Mouse (Mus musculus) neural tube, embryonic 13.5 days (tissue): ENCODE measurements around the gene Fgfr2. TPM values are rescaled to one million over a fixed set of nuclear protein-coding genes. Genes with fewer than 3 reads are reported as not detected.
"Not testable (repeated sequence)": the region's sequence is repeated elsewhere in the genome, so short reads cannot be mapped to it uniquely, and the experiment has no call there.

ENCODE experiments used
- ATAC-seq: fragments of 200-750 bp; cut with Nextera tagmentation; 2 replicates; pipeline ENCODE4 v1.8.0; 2017; ENCODE audit warnings: low read depth, mild to moderate bottlenecking, moderate TSS enrichment, moderate library complexity
- H3K27ac ChIP-seq: fragments of 300-500 bp; sonication (generic); replicated peaks from 2 replicates; pipeline ENCODE4 v1.5.1; 2015; ENCODE audit warnings: moderate library complexity, mild to moderate bottlenecking, inconsistent platforms
- H3K27me3 ChIP-seq: fragments of 300-500 bp; sonication (generic); 2 replicates; pipeline ENCODE4 v1.6.1; 2015; ENCODE audit warnings: mild to moderate bottlenecking, inconsistent platforms
- H3K36me3 ChIP-seq: fragments of 300-500 bp; sonication (generic); 2 replicates; pipeline ENCODE4 v1.6.1; 2015; ENCODE audit warnings: mild to moderate bottlenecking, inconsistent platforms
- H3K4me1 ChIP-seq: fragments of 300-500 bp; sonication (generic); replicated peaks from 2 replicates; pipeline ENCODE4 v1.6.1; 2015; ENCODE audit warnings: inconsistent platforms
- H3K4me2 ChIP-seq: fragments of 300-500 bp; sonication (generic); 2 replicates; pipeline ENCODE4 v1.6.1; 2015; ENCODE audit warnings: inconsistent platforms, mild to moderate bottlenecking, moderate library complexity
- H3K4me3 ChIP-seq: fragments of 300-500 bp; sonication (generic); 2 replicates; pipeline ENCODE4 v1.5.1; 2015; ENCODE audit warnings: mild to moderate bottlenecking, inconsistent platforms
- H3K9ac ChIP-seq: fragments of 300-500 bp; sonication (generic); 2 replicates; pipeline ENCODE4 v1.6.1; 2015; ENCODE audit warnings: moderate library complexity, mild to moderate bottlenecking, inconsistent platforms
- H3K9me3 ChIP-seq: fragments of 300-500 bp; sonication (generic); 2 replicates; pipeline ENCODE4 v1.6.1; 2016; ENCODE audit warnings: inconsistent platforms
- WGBS: fragments of 180-500 bp; shearing (Covaris S2); methylation state at CpG from one replicate; pipeline ENCODE4 v1.1.7; 2015; 5-methylcytosine and 5-hydroxymethylcytosine counted together
- polyA plus RNA-seq: library from polyadenylated mRNA; unstranded; fragments of >200 nt; fragmentation: Nextera tagmentation; extraction: Ambion mirVana; gene quantifications from 2 replicates; pipeline ENCODE4 v1.2.1, GENCODE M21; 2015

Fgfr2 gene
- polyA plus RNA-seq, 1 experiment from 2014 or later = 22.9 TPM

DNA sequence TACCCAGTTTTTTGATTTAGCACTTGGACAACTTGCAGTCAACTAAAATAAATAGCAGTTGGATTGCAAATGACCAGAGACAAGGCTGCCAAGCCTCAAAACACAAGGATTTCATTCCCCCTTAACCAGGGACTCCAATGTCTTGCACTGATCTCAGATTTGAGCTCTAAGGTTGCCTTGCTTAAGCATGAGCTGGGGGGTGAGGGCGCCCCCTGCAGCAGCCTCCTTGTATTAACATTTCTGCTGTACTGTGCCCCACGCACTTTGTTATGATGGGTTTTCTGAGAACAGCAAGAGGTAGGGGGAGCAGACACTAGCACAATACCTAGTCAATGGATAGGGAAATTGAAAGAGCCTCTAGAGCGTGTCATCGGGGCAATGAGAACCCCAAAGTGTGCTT is 615.8 kb downstream of the Fgfr2 start:
- Histone ChIP-seq H3K9ac (no peak overlapping the region), H3K27me3 (no peaks in the 10 kb centered on the region; the same call in 1 of the 2 replicates), H3K36me3 (no peaks in the 10 kb centered on the region), H3K9me3 (no peaks in the 10 kb centered on the region), H3K27ac (no peak overlapping the region), H3K4me1 (peaks cover 10% of the 10 kb centered on the region; the same call in 1 of the 2 replicates), H3K4me2 (no peak overlapping the region), H3K4me3 (no peak overlapping the region)
- ATAC-seq = no peak
- 56% methylated on average over 4 of the region's 4 CpGs for WGBS

DNA sequence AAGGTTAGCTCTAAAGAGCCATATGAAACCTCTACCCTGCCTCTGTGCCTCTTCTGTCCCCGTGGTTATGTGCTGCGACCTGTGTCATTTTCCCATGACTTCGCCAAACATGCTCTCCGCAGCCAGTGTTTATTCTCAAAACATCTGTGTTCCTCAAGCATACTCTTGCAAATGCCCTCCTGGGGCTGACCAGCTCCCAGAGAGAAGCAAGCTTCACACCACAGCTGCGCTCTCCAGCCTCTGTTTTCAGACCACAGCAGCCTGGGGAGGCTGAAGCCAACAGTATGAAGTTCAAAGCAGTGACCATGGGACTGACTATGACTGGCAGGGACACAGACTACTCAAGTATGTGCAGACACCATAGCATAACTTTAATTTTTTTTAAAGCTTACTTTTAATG is 616.9 kb downstream of the Fgfr2 start:
- peaks cover 10% of the 10 kb centered on the region; the same call in 1 of the 2 replicates for H3K4me1 ChIP-seq
- H3K27ac ChIP-seq = no peak overlapping the region
- H3K9ac ChIP-seq = no peak overlapping the region
- H3K9me3 ChIP-seq = no peaks in the 10 kb centered on the region
- H3K4me3 ChIP-seq = no peak overlapping the region
- H3K36me3 ChIP-seq = no peaks in the 10 kb centered on the region
- WGBS = 49% methylated on average over 5 of the region's 5 CpGs
- no peak for ATAC-seq
- H3K4me2 ChIP-seq = no peak overlapping the region
- no peaks in the 10 kb centered on the region for H3K27me3 ChIP-seq

DNA sequence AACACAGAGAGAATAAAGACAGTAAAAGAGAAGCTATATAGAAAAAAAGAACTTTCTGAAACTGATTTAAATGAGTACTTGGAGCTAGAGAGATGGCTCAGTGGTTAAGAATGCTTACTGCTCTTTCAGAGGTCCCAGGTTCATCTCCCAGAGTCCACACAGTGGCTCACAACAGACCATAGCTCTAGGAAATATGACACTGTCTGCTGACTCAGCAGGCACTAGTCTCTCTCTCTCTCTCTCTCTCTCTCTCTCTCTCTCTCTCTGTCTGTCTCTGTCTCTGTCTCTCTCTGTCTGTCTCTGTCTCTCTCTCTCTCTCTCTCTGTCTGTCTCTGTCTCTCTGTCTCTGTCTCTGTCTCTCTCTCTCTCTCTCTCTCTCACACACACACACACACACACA is 620.7 kb downstream of the Fgfr2 start:
- H3K4me3 ChIP-seq, H3K27me3 ChIP-seq, H3K9ac ChIP-seq, H3K27ac ChIP-seq, H3K36me3 ChIP-seq, H3K9me3 ChIP-seq, ATAC-seq, H3K4me2 ChIP-seq: not testable (repeated sequence)
- peaks cover 10% of the 10 kb centered on the region; the same call in 1 of the 2 replicates for H3K4me1 ChIP-seq

DNA sequence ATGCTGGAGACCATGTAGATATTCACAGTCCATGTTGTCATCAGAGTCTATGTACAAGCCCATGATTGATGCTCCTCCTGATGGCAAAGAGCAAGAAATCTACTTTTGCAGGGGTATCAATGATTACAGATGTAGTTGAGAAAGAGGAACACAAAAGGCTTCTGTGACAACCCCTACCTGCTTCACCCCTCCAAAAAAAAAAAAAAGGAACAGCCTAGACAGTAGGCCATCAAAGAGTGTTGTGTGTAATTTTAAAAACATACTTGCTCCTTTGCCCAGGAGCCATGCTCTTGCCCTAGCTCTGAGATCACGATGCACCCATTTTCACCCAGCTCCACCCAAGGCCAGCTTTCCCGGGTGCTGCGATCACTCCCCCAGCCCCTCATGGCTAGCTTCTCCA is 626.0 kb downstream of the Fgfr2 start:
- WGBS = 99% methylated on average over 3 of the region's 3 CpGs
- H3K9ac ChIP-seq = no peak overlapping the region

DNA sequence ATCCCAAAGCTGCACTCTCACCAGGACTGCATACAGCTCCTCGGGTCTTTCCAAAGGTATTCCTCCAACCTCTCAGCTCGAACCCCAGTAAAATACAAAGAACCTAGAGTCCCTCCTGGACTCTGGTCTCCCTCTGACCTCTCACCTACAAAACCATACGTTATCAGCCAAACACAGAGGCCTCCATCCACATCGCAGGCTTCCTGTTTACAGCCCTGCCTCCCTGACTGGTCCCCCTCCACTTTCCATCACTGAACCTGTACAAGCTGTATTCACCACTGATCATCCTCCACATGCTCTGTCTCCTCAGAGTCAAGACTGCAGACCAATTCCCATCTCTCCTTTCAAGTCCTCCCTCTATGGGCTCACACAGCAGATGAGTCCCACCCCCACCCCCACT is 628.9 kb downstream of the Fgfr2 start:
- Histone ChIP-seq H3K4me3 (no peak overlapping the region), H3K9ac (no peak overlapping the region), H3K4me1 (peaks cover 16% of the 10 kb centered on the region), H3K9me3 (no peaks in the 10 kb centered on the region), H3K36me3 (no peaks in the 10 kb centered on the region), H3K27ac (no peak overlapping the region), H3K4me2 (no peak overlapping the region), H3K27me3 (no peaks in the 10 kb centered on the region)
- no peak for ATAC-seq
- 74% methylated on average over 4 of the region's 4 CpGs for WGBS

More for the DNA sequence above, 626.0 kb downstream of the Fgfr2 start:
- no peak overlapping the region for H3K4me3 ChIP-seq
- 0 out of 2 replicates have a peak, but pooled peaks cover 5% of the 10 kb centered on the region for H3K4me1 ChIP-seq
- no peak overlapping the region for H3K27ac ChIP-seq
- H3K9me3 ChIP-seq = no peaks in the 10 kb centered on the region
- no peak overlapping the region for H3K4me2 ChIP-seq
- H3K36me3 ChIP-seq = no peaks in the 10 kb centered on the region
- H3K27me3 ChIP-seq = no peaks in the 10 kb centered on the region
- ATAC-seq = no peak

DNA sequence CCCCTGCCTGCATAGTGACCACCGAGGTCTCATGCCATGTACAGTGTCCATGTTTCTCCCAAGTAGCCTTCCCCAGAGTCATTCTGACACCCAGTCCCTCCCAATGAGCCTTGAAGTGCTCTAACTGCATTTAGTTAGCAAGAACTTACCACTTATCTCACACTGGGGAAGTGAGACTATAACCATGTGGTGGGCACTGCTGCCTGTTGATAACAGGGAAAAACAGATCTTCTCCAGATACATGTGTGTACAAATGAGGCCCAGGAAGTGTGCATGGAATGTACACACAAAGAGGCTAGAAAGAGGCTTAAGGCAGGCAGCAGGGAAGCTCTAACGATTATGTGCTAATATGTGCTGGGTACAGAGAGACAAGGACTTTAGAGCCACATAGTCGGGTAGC is 629.5 kb downstream of the Fgfr2 start:
- 84% methylated on average over 3 of the region's 3 CpGs for WGBS
- no peak for ATAC-seq
- Histone ChIP-seq H3K4me2 (no peak overlapping the region), H3K4me1 (peaks cover 21% of the 10 kb centered on the region), H3K9me3 (no peaks in the 10 kb centered on the region), H3K36me3 (no peaks in the 10 kb centered on the region), H3K27me3 (no peaks in the 10 kb centered on the region), H3K9ac (no peak overlapping the region), H3K27ac (no peak overlapping the region), H3K4me3 (no peak overlapping the region)

DNA sequence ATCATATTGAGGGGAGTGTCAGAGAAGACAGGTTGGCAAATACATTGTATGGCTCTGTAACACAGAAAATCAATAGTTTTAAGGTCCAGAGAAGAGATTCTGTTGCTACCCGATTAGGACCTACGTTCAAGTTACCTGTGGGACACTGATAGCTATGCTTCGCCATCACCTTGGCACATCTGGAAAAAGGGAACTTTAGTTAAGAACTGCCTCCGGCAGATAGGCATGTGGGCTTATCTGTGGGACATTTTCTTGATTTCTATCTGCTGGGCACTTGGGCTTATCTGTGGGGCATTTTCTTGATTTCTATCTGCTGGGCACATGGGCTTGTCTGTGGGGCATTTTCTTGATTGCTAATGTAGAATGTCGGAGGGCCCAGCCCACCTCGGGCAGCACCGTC is 631.2 kb downstream of the Fgfr2 start:
- H3K9me3 ChIP-seq = no peaks in the 10 kb centered on the region
- H3K27me3 ChIP-seq = no peaks in the 10 kb centered on the region
- H3K4me1 ChIP-seq = peaks cover 21% of the 10 kb centered on the region
- ATAC-seq = no peak
- no peak overlapping the region for H3K4me2 ChIP-seq
- WGBS = 91% methylated on average over 7 of the region's 7 CpGs
- no peak overlapping the region for H3K4me3 ChIP-seq
- no peaks in the 10 kb centered on the region for H3K36me3 ChIP-seq
- no peak overlapping the region for H3K27ac ChIP-seq
- no peak overlapping the region for H3K9ac ChIP-seq

DNA sequence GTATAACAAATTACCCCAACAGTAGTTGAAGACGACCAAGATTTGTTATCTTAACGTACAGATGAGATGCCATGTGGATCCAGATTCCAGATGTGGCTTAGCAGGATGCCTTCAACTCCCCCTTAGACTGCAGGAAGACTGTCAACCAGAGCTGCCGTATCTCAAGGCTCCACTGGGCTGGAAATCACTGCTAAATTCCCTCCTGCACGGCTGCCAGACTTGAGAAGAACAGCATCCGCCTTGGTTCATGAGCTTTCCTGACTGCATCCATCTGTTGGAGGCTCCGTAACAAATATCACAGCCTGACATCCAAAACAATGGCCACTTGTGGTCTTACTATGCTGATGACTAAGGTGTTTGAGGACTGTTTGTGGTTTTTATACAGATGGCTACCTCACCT is 635.8 kb downstream of the Fgfr2 start:
- no peak overlapping the region for H3K27ac ChIP-seq
- peaks cover 15% of the 10 kb centered on the region for H3K4me1 ChIP-seq
- H3K4me2 ChIP-seq = no peak overlapping the region
- ATAC-seq = no peak
- H3K27me3 ChIP-seq = no peaks in the 10 kb centered on the region
- H3K4me3 ChIP-seq = no peak overlapping the region
- no peaks in the 10 kb centered on the region for H3K36me3 ChIP-seq
- no peaks in the 10 kb centered on the region for H3K9me3 ChIP-seq
- H3K9ac ChIP-seq = no peak overlapping the region
- 62% methylated on average over 6 of the region's 6 CpGs for WGBS

DNA sequence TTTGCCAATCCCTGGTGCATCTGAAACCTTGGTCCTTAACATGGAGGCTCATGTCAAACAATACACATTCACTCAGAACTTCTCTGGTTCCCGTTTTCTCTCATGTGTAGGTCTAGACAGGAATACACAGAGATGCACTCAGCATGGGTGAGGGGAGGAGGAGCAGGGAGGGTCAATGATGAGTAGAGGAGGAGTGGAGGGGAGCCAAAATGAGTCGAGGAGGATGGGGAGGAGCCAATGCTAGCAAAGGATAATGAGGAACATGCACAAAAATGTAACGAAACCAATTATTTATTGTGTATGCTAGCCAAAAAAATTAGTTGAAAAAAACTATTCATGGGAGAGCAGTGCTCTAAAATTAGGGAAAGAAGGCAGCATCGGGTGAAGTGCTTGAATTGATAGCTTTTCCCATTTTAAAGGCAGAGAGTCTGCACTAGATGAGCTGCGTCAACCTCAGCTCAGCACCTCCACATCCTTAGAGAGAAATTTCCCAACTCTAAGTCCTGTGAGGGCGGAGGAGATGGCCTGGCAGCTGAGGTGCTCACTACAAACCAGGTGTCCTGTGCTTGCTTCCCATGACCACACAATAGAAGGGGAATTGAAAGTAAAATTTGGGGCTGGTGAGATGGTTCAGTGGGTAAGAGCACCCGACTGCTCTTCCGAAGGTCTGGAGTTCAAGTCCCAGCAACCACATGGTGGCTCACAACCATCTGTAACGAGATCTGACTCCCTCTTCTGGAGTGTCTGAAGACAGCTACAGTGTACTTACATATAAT is 636.6 kb downstream of the Fgfr2 start:
- Histone ChIP-seq H3K4me3 (no peak overlapping the region), H3K27ac (no peak overlapping the region), H3K4me2 (no peak overlapping the region), H3K4me1 (peaks cover 15% of the 10 kb centered on the region), H3K36me3 (no peaks in the 10 kb centered on the region), H3K9me3 (no peaks in the 10 kb centered on the region), H3K27me3 (no peaks in the 10 kb centered on the region), H3K9ac (no peak overlapping the region)
- no peak for ATAC-seq
- 88% methylated on average over 9 of the region's 9 CpGs for WGBS

DNA sequence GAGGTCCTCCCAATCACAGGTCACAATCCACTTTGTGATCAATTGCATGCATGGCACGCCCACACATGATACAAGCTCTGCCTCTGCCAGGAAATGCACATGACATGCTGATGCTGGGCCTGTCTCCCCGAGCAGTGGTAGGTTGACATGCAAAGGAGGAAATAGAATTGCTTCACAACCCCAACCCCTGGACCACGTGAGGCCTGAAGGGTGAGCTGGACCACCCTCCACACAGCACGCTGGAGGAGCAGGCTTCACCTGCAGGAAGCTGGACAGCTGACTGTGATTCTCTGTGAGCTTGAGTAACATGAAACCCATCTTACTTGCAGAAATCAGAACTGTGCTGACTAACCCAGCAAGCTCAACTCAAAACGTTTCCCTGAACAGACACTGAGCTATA is 638.7 kb downstream of the Fgfr2 start:
- Histone ChIP-seq H3K27ac (no peak overlapping the region), H3K4me2 (no peak overlapping the region), H3K9ac (no peak overlapping the region), H3K4me1 (peaks cover 7% of the 10 kb centered on the region), H3K9me3 (no peaks in the 10 kb centered on the region), H3K36me3 (no peaks in the 10 kb centered on the region), H3K27me3 (no peaks in the 10 kb centered on the region), H3K4me3 (no peak overlapping the region)
- WGBS = 60% methylated on average over 5 of the region's 5 CpGs
- ATAC-seq = no peak

DNA sequence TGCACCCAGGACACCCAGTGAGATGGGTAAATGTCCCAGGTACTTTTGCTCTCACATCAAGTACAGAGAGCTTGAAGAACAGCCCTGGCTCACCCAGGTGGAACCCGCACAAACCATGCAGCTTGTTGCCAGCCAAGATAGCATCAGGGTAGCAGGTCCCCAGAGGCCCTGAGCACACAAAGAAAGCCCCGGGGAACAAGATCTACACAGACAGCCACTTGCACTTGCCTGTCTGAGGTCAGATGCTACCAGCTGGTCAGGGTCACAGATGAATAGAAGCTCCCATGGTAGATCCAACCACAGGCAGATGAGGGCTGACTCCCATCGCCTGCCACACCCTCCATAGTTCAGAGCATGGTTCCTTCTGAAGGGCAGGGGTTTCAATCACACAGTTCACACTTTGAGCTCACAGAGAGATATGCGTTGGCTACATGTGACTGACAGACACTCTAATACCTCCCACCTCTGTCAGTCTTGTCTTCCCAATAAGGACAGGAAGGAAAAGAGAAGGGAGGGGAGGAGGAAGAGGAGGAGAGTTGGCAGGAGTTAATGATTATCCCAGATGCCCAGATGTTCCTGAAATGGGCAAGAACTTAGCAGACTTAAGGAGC is 642.3 kb downstream of the Fgfr2 start:
- Histone ChIP-seq H3K4me1 (peaks cover 12% of the 10 kb centered on the region), H3K4me2 (no peak overlapping the region), H3K27me3 (no peaks in the 10 kb centered on the region), H3K4me3 (no peak overlapping the region), H3K9me3 (no peaks in the 10 kb centered on the region), H3K36me3 (no peaks in the 10 kb centered on the region), H3K9ac (no peak overlapping the region), H3K27ac (no peak overlapping the region)
- WGBS = 70% methylated on average over 4 of the region's 4 CpGs
- no peak for ATAC-seq

DNA sequence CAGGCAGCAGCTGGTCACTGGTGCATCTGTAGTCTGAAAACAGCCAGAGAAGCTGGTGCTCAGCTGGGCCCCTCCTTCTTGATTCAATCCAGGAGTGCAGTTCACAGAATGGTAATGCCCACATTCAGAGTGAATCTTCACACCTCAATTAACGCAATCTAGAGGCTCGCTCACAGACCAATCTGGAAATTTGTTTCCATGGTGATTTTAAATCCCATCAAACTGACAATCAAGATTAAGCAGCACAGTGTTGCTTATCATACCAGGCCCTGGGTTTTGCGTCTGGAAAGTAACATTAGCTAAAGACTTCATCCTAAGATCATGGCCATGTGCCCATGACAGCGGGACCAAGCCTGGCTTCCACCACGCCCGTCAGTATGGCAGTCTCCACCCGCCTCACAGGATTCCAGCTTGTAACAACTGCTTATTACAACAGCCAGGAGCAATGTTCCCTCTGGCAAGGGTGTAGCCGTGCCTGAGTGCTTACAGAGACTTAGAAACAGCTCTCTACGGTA is 644.8 kb downstream of the Fgfr2 start:
- peak; percentile 37; the same call in 1 of the 2 replicates for ATAC-seq
- WGBS = 54% methylated on average over 9 of the region's 9 CpGs

More for the DNA sequence above, 644.8 kb downstream of the Fgfr2 start:
- Histone ChIP-seq H3K36me3 (no peaks in the 10 kb centered on the region), H3K4me3 (no peak overlapping the region), H3K27me3 (no peaks in the 10 kb centered on the region), H3K4me1 (peaks cover 12% of the 10 kb centered on the region), H3K4me2 (no peak overlapping the region), H3K9me3 (no peaks in the 10 kb centered on the region), H3K9ac (no peak overlapping the region), H3K27ac (peak overlapping the region; percentile 64; the same call in 1 of the 2 replicates)
